Mouse (Mus musculus) left cerebral cortex, adult 2 months (tissue): ENCODE data around the gene Pdcd6ip. TPM values are rescaled to one million over a fixed set of nuclear protein-coding genes. Genes with fewer than 3 reads are reported as not detected.

Source experiments
- DNase-seq, 2 experiments: peaks; one replicate each; pipeline ENCODE4 v3.0.0; 2021 to 2022; ENCODE audit warnings: low spot score in 2 of 2, mixed read lengths in 1 of 2; ENCODE audit errors: extremely low spot score in 1 of 2
- H3K27ac ChIP-seq: fragments of 200-600 bp; 2 replicates; pipeline ENCODE4 v1.8.1; 2022
- H3K4me3 ChIP-seq: fragments of 200-600 bp; 2 replicates; pipeline ENCODE4 v1.8.1; 2022
- CTCF ChIP-seq: fragments of 200-600 bp; IDR thresholded peaks from 2 replicates; pipeline ENCODE4 v1.8.1; 2022; ENCODE audit warnings: antibody characterized with exemption, mild to moderate bottlenecking, moderate library complexity
- intact Hi-C: fragments of 180-260 bp; cut with DNase I; formaldehyde crosslinking; loops from one replicate; pipeline ENCODE4 v1.15.1; 2025
- long read RNA-seq, 2 experiments: library from polyadenylated mRNA; stranded (forward); transcript quantifications; one replicate each; pipeline ENCODE4 v2.0.0; 2021; ENCODE audit warnings: borderline mapping rate in 2 of 2
- total RNA-seq, 2 experiments: library from RNA; stranded (reverse); gene quantifications; 2 replicates each; pipeline ENCODE4 v1.2.3; 2021

Gene Pdcd6ip
- 10 to 100 TPM; 70.4 to 80.8 TPM for total RNA-seq
- long read RNA-seq, experiment 1, full-length matches to known transcripts, result 59 of 78 reads
- long read RNA-seq, experiment 1, partial matches to known transcripts, result 6 of 78 reads
- long read RNA-seq, experiment 1, other reads (novel, unspliced or antisense), result 13 of 78 reads
- long read RNA-seq, experiment 2, full-length matches to known transcripts, result 35 of 54 reads
- long read RNA-seq, experiment 2, partial matches to known transcripts, result 3 of 54 reads
- long read RNA-seq, experiment 2, other reads (novel, unspliced or antisense), result 16 of 54 reads

DNA sequence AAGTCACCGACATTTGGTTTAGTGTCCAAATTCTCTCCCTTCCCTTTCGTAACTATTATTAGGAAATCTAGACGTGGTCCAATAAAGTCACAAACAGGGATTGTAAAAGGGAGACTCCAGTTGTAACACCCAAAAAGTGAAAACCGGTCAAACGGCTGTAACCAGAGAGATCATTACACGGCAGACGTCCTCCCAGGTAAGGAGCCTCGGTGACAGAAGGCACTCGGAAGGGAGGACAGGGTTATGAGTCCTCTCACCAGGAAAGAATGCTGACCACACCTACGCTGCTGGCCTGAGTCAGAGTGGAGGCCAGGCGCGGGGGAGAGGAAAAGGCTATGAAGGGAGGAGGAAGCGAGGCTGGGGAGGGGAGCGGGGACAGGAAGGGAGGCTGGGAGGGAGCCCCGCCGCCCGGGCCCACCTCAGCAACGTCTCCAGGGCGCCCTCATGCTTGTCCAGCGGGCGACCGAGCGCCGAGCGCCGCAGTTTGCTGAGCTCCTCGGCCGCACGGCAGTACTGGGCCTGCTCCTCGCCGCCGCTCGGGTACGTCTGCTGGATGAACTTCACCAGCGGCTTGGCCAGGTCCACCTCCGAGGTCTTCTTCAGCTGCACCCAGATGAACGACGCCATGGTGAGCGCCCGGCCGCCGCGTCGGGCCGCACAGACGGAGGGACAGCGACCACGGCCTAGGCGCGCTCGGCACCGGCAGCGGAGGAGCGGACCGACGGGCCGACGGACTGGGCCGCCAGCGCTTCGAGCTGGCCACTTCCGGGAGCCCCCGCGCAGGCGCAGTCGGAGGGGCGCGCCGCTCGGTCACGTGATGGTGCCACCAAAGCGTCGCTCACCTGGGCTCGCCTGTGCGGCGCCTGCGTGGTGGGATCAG lies at the start of gene Pdcd6ip:
Gene Pdcd6ip (minus strand): TSS at position 779 of the 880 bp plus-strand sequence.
- no peak for TF ChIP-seq CTCF
- DNase-seq, result peak; percentile 94 to 96
- H3K4me3 ChIP-seq, result peak within 1 kb of the TSS; percentile 66
- intact Hi-C loops, result no loop called here
- peak within 1 kb of the TSS; percentile 91 for H3K27ac ChIP-seq

- no peak overlapping the region for H3K27ac ChIP-seq
- no peak for TF ChIP-seq CTCF
- intact Hi-C loops, result no loop called here
- DNase-seq, result no peak
- no peak overlapping the region for H3K4me3 ChIP-seq
Observed at GRCm38 (mm10) chr9:113755888-113756719, 48.0 kb upstream of the Pdcd6ip start.

DNA sequence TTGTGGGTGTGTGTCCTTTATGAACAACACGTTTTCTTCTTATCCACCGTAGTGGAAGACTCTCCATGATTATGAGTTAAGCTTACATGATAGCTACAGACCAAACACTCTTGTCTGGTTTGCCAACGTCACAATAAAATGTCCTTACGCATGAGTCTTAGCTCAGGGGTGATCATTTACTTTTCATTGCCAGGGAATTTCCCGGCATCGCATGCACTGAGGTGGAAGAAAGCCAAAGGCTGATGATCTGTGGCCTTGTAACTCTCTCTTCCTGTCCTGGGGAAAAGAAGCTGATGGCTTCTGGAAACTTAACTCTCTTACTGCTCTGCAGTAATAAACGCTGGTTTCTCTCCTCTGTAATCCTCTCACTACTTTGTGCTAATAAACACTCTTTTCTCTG lies 41.3 kb upstream of the Pdcd6ip start:
- DNase-seq, result no peak
- Histone ChIP-seq H3K4me3 (no peak overlapping the region), H3K27ac (no peak overlapping the region)
- TF ChIP-seq CTCF, result no peak
- intact Hi-C loops, result no loop called here

- Histone ChIP-seq H3K4me3 (no peak overlapping the region), H3K27ac (no peak overlapping the region)
- intact Hi-C loops, result loop anchor here (5.0 kb wide), 3 partner anchors 49 to 159 kb away; no protein-coding TSS in a partner anchor
- DNase-seq, result no peak
- TF ChIP-seq CTCF, result no peak; the same call in none of the 2 replicates
Observed at GRCm38 (mm10) chr9:113743291-113743690, 35.2 kb upstream of the Pdcd6ip start.

GRCm38 (mm10) chr9:113742361-113742794 lies 34.3 kb upstream of the Pdcd6ip start:
- TF ChIP-seq CTCF, result peak; percentile 58
- H3K27ac ChIP-seq, result no peak overlapping the region
- intact Hi-C loops, result loop anchor here (5.0 kb wide), 3 partner anchors 50 to 160 kb away; no protein-coding TSS in a partner anchor
- H3K4me3 ChIP-seq, result peak overlapping the region; percentile 92
- DNase-seq, result peak in 1 of 2 experiments; percentile 23

GRCm38 (mm10) chr9:113741637-113742137 lies 33.6 kb upstream of the Pdcd6ip start:
- H3K27ac ChIP-seq, result peak overlapping the region; percentile 89
- intact Hi-C loops, result loop anchor here (5.0 kb wide), 3 partner anchors 51 to 161 kb away; no protein-coding TSS in a partner anchor
- peak overlapping the region; percentile 92 for H3K4me3 ChIP-seq
- TF ChIP-seq CTCF, result no peak
- DNase-seq, result peak; percentile 29 to 43

DNA sequence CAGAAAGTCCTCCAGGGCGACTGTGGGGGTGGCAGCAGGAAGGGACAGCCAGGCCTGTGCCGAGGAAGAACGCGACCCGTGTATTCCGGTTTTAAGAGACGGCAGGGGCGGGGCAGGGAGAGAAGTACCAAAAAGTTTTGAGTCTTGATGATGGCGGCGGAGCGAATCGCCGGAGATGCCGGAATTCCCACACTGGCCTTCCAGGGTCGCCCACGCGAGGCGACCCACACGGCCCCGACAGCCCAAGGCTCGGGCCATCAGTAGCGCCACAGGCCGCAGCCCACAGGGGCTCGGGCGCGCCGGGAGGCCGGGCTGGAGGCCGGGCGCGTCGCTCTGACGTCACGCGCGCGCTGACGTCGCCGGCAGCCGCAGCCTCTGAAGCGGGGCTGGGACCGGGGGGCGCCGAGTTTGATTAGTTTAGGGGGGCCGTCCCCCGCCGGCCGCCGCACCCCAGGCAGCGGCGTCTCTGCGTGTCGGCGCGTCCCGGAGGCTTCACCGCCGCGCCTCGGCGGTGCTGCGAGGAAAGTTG lies 33.1 kb upstream of the Pdcd6ip start, which contains the start of gene Clasp2:
Gene Clasp2 (plus strand): TSS at position 366 of the 529 bp plus-strand sequence.
- TF ChIP-seq CTCF, result no peak

GRCm38 (mm10) chr9:113738941-113739340 lies 30.9 kb upstream of the Pdcd6ip start:
- intact Hi-C loops, result loop anchor here (10.0 kb wide), 1 partner anchor 376 kb away; no protein-coding TSS in a partner anchor
- Histone ChIP-seq H3K27ac (no peak overlapping the region), H3K4me3 (no peak overlapping the region)
- DNase-seq, result no peak
- TF ChIP-seq CTCF, result no peak

More for the DNA sequence above, 33.1 kb upstream of the Pdcd6ip start, which contains the start of gene Clasp2:
- peak; percentile 81 to 82 for DNase-seq
- Histone ChIP-seq H3K27ac (peak within 1 kb of the TSS; percentile 89), H3K4me3 (peak within 1 kb of the TSS; percentile 92)
- intact Hi-C loops, result loop anchor here (5.0 kb wide), 3 partner anchors 51 to 161 kb away; no protein-coding TSS in a partner anchor

DNA sequence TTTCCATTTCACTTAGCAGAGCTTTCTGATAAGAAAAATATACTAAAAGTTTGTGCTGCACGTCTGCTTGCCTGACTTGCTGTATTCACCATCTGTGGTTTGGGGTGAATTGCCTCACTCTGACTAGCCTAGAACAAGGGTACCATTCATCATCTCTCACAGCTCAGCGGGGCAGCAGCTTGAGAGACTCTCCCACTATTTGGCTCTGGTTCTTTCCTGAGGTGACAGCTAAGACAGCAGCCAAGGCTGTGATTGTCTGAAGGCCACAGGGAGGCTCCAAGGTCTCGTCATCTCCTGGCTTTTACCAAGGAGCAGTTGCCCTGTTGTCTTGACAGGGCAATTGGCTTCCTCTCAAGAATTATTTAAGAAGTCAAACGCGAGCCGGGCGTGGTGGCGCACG lies 30.0 kb upstream of the Pdcd6ip start:
- Histone ChIP-seq H3K27ac (no peak overlapping the region), H3K4me3 (no peak overlapping the region)
- no peak for TF ChIP-seq CTCF
- intact Hi-C loops, result loop anchor here (10.0 kb wide), 1 partner anchor 377 kb away; no protein-coding TSS in a partner anchor
- no peak for DNase-seq

DNA sequence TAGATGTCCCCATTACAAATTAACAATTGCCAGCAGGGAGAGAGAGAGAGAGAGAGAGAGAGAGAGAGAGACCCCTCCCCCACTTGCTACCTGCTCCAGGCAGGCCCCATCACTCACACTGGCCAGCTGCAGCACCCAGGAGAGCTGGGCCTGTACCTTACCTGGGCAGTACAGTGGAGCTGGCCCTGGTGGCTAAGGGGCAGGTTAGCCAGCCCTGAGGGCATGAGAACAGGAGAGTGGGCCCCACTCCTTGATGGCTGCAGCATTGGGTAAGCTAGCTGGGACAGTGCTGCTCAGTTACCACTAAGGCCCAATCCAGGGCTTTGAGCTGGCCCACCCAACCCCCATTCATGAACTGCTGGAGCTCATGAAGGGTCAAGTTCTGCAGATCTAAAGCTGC lies 27.9 kb upstream of the Pdcd6ip start:
- Histone ChIP-seq H3K27ac (no peak overlapping the region), H3K4me3 (no peak overlapping the region)
- DNase-seq, result no peak
- no peak for TF ChIP-seq CTCF
- intact Hi-C loops, result loop anchor here (10.0 kb wide), 1 partner anchor 379 kb away; no protein-coding TSS in a partner anchor
